Mouse (Mus musculus): ENCODE data around the gene Tle4.

Tle4 gene

GRCm38 (mm10) chr19:14519186-14519585 is 78.7 kb downstream of the Tle4 start:
- no peak for DNase-seq

- no peak for DNase-seq
Measured at GRCm38 (mm10) chr19:14518438-14519044, 79.3 kb downstream of the Tle4 start.

DNA sequence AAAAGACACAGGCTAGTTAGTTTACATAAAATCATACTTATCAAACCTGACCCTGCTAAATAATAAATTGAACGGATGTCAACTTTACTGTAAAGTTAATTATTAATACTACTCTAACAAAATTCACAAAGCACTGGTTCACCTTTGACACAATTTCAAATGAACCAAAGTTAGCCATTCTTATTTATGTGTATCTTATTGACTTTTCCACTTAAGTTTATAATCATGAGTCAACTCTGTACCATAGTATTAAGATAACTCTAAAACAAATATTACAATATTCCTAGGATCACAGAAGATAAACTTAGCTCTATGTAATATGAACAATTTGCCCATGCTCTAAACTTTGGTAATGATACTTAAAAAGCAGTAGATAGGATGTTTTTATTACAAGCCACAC is 81.4 kb downstream of the Tle4 start:
- DNase-seq: no peak

DNA sequence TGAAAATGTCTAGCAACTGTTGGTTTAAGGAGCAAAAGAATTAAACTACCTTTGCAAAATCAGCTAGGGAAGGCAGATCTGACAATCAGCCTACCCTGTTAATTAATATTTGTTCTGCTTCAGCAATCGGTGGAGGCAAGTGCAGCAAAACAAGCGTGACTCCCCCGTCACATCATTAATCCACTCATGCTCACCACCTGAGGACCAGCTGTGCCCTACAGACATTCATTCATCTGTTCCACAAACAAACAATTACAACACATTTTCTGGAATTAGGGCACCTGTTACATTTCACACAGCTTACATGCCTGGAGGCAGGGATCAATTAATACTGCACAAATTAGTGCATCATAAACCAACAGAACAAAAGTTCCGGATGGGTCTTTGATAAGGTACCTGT is 89.0 kb downstream of the Tle4 start:
- no peak for DNase-seq

- no peak for DNase-seq
Measured at GRCm38 (mm10) chr19:14507911-14508310, 89.9 kb downstream of the Tle4 start.

- DNase-seq: no peak
Measured at GRCm38 (mm10) chr19:14506875-14507670, 90.8 kb downstream of the Tle4 start.

GRCm38 (mm10) chr19:14505885-14506548 is 91.8 kb downstream of the Tle4 start:
- DNase-seq: no peak

DNA sequence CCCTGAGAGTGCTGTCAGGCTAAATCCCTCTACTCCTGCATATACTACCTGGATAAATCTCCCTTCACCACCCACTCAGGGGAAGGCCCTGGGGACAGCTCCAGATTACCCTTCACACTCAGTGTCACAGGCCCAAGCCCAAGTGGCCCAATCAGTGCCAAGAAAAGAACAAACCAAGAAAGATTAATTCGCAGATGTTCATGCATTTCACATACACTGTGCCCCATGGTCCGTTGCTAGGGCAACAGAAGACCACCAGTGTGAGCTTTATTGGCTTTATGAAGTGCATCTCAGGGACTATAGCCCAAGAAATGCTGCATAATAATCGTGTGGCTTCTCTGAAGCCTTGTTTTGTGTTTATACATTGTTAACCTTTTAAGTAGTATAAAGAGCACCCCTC is 92.5 kb downstream of the Tle4 start:
- DNase-seq: no peak

GRCm38 (mm10) chr19:14503862-14504261 is 94.0 kb downstream of the Tle4 start:
- no peak for DNase-seq

GRCm38 (mm10) chr19:14502234-14502633 is 95.6 kb downstream of the Tle4 start:
- no peak for DNase-seq

- no peak for DNase-seq
Measured at GRCm38 (mm10) chr19:14499835-14500425, 97.9 kb downstream of the Tle4 start.

GRCm38 (mm10) chr19:14493047-14493446 is 104.8 kb downstream of the Tle4 start:
- DNase-seq: no peak

- no peak for DNase-seq
Measured at GRCm38 (mm10) chr19:14487180-14487579, 110.7 kb downstream of the Tle4 start.

- DNase-seq: no peak
Measured at GRCm38 (mm10) chr19:14485176-14485575, 112.7 kb downstream of the Tle4 start.

DNA sequence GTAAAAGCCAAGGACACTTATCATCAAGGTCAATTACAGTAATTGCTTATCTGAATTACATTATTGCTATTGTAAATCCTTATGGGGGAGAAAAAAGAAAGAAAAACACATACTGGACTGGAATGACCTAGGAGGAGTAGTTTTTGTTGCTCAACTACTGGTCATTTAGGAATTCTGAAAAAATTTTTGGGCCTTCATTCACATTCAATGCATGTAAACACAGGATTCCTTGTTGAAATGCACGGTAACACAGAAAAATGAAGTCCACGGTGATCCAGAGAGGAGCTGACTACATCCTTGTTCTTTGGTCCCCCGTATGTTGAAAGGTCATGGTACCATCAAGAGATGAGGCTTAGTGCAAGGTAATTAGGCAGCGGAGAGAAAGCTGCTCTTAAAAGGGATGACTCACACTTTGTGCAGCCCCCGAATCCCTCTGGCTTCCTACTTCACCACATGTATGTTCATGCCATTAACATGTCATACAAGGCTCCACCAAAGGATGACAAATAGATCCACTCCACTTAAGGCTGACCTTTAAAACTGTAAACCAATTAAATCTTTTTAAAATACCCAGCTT is 115.2 kb downstream of the Tle4 start:
- DNase-seq: no peak

GRCm38 (mm10) chr19:14481796-14482561 is 115.9 kb downstream of the Tle4 start:
- DNase-seq: no peak

- no peak for DNase-seq
Measured at GRCm38 (mm10) chr19:14479711-14480110, 118.1 kb downstream of the Tle4 start.

GRCm38 (mm10) chr19:14469325-14469724 is 128.5 kb downstream of the Tle4 start:
- no peak for DNase-seq

DNA sequence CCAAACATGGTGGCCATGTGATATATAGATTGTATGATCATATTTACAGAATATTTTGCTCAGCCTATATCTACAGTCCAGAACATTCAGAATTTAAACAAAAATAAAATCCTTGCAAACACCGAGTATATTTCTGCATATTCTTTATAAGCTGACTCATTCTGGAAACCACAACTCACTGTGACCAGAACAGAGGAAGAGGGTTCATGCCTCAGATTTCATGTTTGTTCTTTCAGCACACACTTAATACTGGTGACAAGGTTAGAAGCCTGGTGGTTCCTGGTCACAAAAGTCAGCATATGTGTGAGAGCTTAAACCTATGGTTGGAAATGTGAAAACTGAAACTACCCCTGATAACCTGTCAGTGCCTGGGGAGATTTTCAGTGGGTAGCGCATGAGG is 129.1 kb downstream of the Tle4 start:
- no peak for DNase-seq

DNA sequence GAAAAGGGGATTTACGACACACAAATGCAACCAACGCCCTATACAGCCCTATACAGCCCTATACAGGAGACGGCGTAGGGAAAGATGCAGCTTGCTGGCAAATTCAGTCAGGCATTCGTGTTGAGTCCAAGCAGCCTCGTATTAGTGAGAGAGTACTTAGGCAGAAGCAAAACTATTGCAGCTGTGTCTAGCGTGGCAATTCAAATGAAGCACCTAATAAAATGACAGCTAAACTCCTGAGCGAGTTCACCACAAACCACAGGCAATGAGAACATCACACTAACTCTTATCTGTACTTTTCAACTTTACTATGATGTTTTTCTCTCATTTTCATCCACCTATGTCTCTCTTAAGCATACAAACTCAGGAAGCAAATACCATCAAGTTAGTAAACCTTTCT is 131.8 kb downstream of the Tle4 start:
- no peak for DNase-seq

GRCm38 (mm10) chr19:14463281-14464079 is 134.4 kb downstream of the Tle4 start:
- DNase-seq: no peak

- peak; percentile 35 to 45 for DNase-seq
Measured at GRCm38 (mm10) chr19:14453486-14453885, 144.4 kb downstream of the Tle4 start.
